Mouse (Mus musculus) heart, adult 2 months (tissue): ENCODE measurements around the gene Dusp16. TPM values are rescaled to one million over a fixed set of nuclear protein-coding genes. Genes with fewer than 3 reads are reported as not detected.

ENCODE experiments used
- DNase-seq, 2 experiments: peaks; one replicate each; pipeline ENCODE4 v3.0.0; 2021
- H3K27ac ChIP-seq: fragments of 200-600 bp; 2 replicates; pipeline ENCODE4 v1.8.1; 2022
- H3K27me3 ChIP-seq: fragments of 200-500 bp; 2 replicates; pipeline ENCODE4 v1.6.1; 2012; ENCODE audit warnings: mild to moderate bottlenecking, low read length, inconsistent platforms, mixed read lengths; ENCODE audit not compliant: control insufficient read depth, insufficient read depth
- H3K36me3 ChIP-seq: fragments of 200-500 bp; 2 replicates; pipeline ENCODE4 v1.6.1; 2012; ENCODE audit warnings: low read length, inconsistent platforms; ENCODE audit not compliant: control insufficient read depth, insufficient read depth
- H3K4me1 ChIP-seq: fragments of 200-500 bp; 2 replicates; pipeline ENCODE4 v1.6.1; 2011; ENCODE audit warnings: low read length; ENCODE audit not compliant: control insufficient read depth, insufficient read depth
- H3K4me3 ChIP-seq: fragments of 200-600 bp; 2 replicates; pipeline ENCODE4 v1.8.1; 2022
- H3K79me2 ChIP-seq: fragments of 200-500 bp; replicated peaks from 2 replicates; pipeline ENCODE4 v1.6.1; 2012; ENCODE audit warnings: mild to moderate bottlenecking, inconsistent platforms, low read length, moderate library complexity, mixed read lengths; ENCODE audit not compliant: control insufficient read depth, insufficient read depth
- H3K9ac ChIP-seq: fragments of 200-500 bp; 2 replicates; pipeline ENCODE4 v1.6.1; 2012; ENCODE audit warnings: low read depth, mild to moderate bottlenecking, control low read depth, inconsistent platforms, low read length, mixed read lengths
- CTCF ChIP-seq: fragments of 200-600 bp; IDR thresholded peaks from 2 replicates; pipeline ENCODE4 v1.8.1; 2022; ENCODE audit warnings: antibody characterized with exemption, mild to moderate bottlenecking, moderate library complexity
- EP300 ChIP-seq: fragments of 200-500 bp; IDR thresholded peaks from 2 replicates; pipeline ENCODE4 v1.6.1; 2011; ENCODE audit warnings: low read depth, low read length, control low read depth; ENCODE audit not compliant: insufficient read depth
- POLR2A ChIP-seq: fragments of 200-500 bp; IDR thresholded peaks from 2 replicates; pipeline ENCODE4 v1.6.1; 2011; ENCODE audit warnings: mild to moderate bottlenecking, low read depth, low read length, control low read depth; ENCODE audit not compliant: insufficient read depth
- WGBS: fragments of 180-500 bp; shearing (Covaris S2); methylation state at CpG from one replicate; pipeline ENCODE4 v1.1.7; 2018; 5-methylcytosine and 5-hydroxymethylcytosine counted together
- intact Hi-C: fragments of 180-260 bp; cut with DNase I; formaldehyde crosslinking; loops from one replicate; pipeline ENCODE4 v1.15.1; 2025
- polyA plus RNA-seq: library from polyadenylated mRNA; depleted of rRNA; stranded (reverse); fragments of >200 nt; gene quantifications from 2 replicates; pipeline ENCODE4 v1.2.3, GENCODE M21; 2012
- total RNA-seq, 2 experiments: library from RNA; stranded (reverse); gene quantifications; 2 replicates each; pipeline ENCODE4 v1.2.3; 2021

Gene Dusp16
- total and polyA plus RNA-seq, 3 experiments: 8.2 to 23.8 (median 20.9) TPM

DNA sequence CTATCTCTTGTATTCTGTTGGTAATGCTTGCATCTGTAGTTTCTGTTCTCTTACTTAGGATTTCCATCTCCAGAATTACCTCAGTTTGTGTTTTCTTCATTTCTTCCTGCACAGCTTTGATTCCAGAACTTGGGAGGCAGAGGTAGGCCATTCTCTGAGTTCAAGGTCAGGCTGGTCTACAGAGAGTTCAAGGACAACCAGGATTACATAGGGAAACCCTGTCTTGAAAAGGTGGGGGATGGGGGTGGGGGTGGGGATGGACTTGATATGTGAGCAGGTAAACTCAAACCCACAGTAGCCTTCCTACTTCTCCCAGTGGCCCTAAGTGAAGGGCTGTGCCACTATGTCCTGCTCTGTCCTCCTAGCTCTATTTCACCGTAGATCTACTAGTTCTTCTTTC lies 20.6 kb upstream of the Dusp16 start:
- 80% methylated on average over 1 of the region's 1 CpGs for WGBS
- no peaks in the 10 kb centered on the region for H3K4me1 ChIP-seq
- no peaks in the 10 kb centered on the region for H3K79me2 ChIP-seq
- no peak overlapping the region for H3K9ac ChIP-seq
- TF ChIP-seq EP300 (no peak), POLR2A (no peak), CTCF (no peak)
- no peak overlapping the region for H3K4me3 ChIP-seq
- no peak for DNase-seq
- intact Hi-C loops: no loop called here
- no peaks in the 10 kb centered on the region for H3K36me3 ChIP-seq
- no peaks in the 10 kb centered on the region for H3K27me3 ChIP-seq
- no peak overlapping the region for H3K27ac ChIP-seq

DNA sequence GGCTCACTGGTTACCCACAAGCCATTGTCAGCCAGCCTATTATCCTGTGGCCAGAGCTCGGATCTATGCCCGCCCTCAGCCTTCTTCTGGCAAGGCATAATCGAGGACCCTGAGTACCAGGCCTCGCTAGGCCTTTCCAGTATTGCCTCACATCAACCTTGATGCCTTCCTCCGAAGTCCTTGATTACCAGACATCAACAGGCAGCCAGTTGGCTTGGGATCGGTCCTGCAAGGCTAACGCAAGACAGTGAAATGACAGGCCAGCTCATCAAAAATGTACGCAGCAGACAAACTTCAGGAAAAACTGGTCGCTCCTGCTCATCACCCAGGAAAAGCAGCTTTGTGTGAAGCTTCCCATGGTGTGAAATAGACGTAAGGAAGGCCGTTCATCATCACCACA lies 15.4 kb upstream of the Dusp16 start:
- TF ChIP-seq CTCF: no peak
- no peak for TF ChIP-seq POLR2A
- no peak for TF ChIP-seq EP300
- Histone ChIP-seq H3K4me3 (no peak overlapping the region), H3K27me3 (no peaks in the 10 kb centered on the region), H3K4me1 (no peaks in the 10 kb centered on the region), H3K9ac (no peak overlapping the region), H3K79me2 (no peaks in the 10 kb centered on the region), H3K36me3 (no peaks in the 10 kb centered on the region), H3K27ac (no peak overlapping the region)
- 90% methylated on average over 11 of the region's 11 CpGs for WGBS
- intact Hi-C loops: no loop called here
- no peak for DNase-seq

DNA sequence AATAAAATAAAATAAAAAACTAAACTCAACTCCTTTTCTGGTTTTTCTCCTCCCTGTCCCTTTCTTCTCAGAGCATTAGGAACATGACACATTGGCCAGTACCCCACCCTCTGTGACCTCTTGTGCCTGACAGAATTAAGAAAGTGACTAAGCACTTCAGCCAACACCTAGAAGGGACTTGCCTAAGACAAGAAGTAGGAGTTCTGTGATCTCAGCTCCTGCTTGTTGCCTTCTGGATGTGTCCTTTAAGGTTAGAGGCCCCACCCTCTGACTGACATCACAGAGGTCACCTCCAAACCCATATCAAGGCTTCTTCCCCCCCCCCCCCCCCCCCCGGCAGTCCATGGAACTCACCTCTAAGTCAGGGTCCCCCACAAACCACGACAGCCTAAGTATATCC lies 14.7 kb upstream of the Dusp16 start:
- WGBS: 75% methylated on average over 2 of the region's 2 CpGs

DNA sequence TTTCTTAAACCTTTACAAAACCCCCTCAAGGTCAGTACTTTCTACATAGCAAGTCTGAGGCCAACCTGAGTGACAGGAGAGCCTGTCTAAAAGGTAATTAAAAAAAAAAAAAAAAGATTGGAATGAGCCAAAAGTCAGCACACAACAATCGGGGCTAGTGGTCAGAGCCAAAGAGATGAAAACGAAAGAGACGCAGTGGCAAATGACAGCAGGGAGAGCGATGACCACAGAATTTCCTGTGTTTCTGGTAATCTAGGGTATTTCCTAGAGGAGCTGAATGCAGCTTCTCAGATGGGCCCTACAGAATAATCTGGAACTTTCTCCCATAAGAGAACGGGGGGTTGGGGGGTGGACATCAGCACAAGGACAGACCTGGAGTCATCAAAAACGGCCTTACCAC lies 13.7 kb upstream of the Dusp16 start:
- Histone ChIP-seq H3K36me3 (no peaks in the 10 kb centered on the region), H3K9ac (no peak overlapping the region), H3K4me3 (no peak overlapping the region), H3K27me3 (no peaks in the 10 kb centered on the region), H3K27ac (no peak overlapping the region), H3K79me2 (no peaks in the 10 kb centered on the region), H3K4me1 (no peaks in the 10 kb centered on the region)
- intact Hi-C loops: no loop called here
- 63% methylated on average over 6 of the region's 6 CpGs for WGBS
- DNase-seq: no peak
- TF ChIP-seq POLR2A: no peak
- TF ChIP-seq CTCF: no peak
- no peak for TF ChIP-seq EP300

More for the DNA sequence above, 14.7 kb upstream of the Dusp16 start:
- Histone ChIP-seq H3K79me2 (no peaks in the 10 kb centered on the region), H3K36me3 (no peaks in the 10 kb centered on the region), H3K9ac (no peak overlapping the region), H3K27me3 (no peaks in the 10 kb centered on the region), H3K4me1 (no peaks in the 10 kb centered on the region), H3K4me3 (no peak overlapping the region), H3K27ac (no peak overlapping the region)
- no peak for DNase-seq
- TF ChIP-seq EP300 (no peak), CTCF (no peak), POLR2A (no peak)
- intact Hi-C loops: no loop called here

DNA sequence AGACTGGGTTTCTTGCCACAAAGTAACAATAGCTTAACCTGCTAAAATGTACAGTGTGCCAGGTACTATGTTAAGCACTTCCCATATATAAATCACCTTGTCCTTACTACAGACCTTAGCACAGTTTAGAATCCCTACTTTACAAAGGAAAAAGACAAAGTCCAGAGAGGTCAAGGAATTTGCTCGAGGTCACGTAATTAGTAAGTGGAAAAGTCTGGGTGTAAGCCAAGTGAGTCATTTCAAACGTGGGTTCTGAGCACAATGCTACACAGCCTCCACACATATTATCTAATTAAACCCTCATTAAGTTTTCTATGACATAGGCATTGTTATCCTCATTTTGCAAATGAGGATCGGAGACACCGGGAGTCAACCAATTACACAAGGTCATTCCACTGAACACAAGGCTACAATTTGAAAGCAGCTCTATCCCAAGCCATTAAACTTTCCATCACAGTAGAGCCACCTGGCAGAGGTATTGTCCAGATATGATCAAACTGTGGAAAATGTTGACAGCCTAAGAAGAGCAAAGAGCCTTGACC lies 12.4 kb upstream of the Dusp16 start:
- TF ChIP-seq CTCF: no peak
- TF ChIP-seq POLR2A: no peak
- no peaks in the 10 kb centered on the region for H3K36me3 ChIP-seq
- DNase-seq: no peak
- 65% methylated on average over 5 of the region's 5 CpGs for WGBS
- intact Hi-C loops: no loop called here
- H3K4me3 ChIP-seq: no peak overlapping the region
- H3K4me1 ChIP-seq: no peaks in the 10 kb centered on the region
- no peaks in the 10 kb centered on the region for H3K79me2 ChIP-seq
- no peaks in the 10 kb centered on the region for H3K27me3 ChIP-seq
- H3K9ac ChIP-seq: no peak overlapping the region
- no peak overlapping the region for H3K27ac ChIP-seq

DNA sequence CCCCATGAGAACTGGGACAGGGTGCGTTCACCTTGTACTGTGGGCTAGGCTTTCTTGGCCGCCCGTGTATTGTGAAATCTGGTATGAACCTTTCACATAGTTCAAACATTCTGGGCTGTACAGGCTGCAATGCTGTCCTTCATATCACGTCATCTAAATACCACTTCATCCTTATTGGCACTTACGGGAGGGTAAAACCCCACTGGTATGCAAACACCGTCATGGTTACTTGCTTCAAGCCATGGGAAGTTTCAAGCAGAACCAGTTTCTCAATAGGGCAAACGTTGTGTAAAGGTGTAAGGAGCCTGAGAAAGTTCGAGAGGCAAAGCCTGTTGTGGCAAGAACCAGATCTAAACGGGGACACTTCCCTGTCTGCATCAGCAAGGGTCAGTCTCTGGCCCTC lies 10.2 kb upstream of the Dusp16 start:
- no peaks in the 10 kb centered on the region for H3K79me2 ChIP-seq
- no peak overlapping the region for H3K27ac ChIP-seq
- H3K9ac ChIP-seq: no peak overlapping the region
- no peak for DNase-seq
- H3K4me3 ChIP-seq: no peak overlapping the region
- intact Hi-C loops: no loop called here
- no peaks in the 10 kb centered on the region for H3K36me3 ChIP-seq
- no peak for TF ChIP-seq EP300
- no peak for TF ChIP-seq POLR2A
- TF ChIP-seq CTCF: no peak
- 82% methylated on average over 9 of the region's 9 CpGs for WGBS
- H3K4me1 ChIP-seq: no peaks in the 10 kb centered on the region
- no peaks in the 10 kb centered on the region for H3K27me3 ChIP-seq
